Mouse (Mus musculus) layer of hippocampus, postnatal 10 days (tissue): ENCODE data around the gene Skil. TPM values are rescaled to one million over a fixed set of nuclear protein-coding genes. Genes with fewer than 3 reads are reported as not detected.

Experiments
- DNase-seq, 2 experiments: peaks; one replicate each; pipeline ENCODE4 v3.0.0; 2021; ENCODE audit warnings: low spot score in 2 of 2
- long read RNA-seq: library from polyadenylated mRNA; stranded (forward); transcript quantifications from one replicate; pipeline ENCODE4 v2.0.0, GENCODE M21; 2023
- total RNA-seq, 2 experiments: library from RNA; stranded (reverse); gene quantifications; 2 replicates each; pipeline ENCODE4 v1.2.3; 2021

Gene Skil
- 10 to 100 TPM; 60.9 to 71.8 TPM for total RNA-seq
- long read RNA-seq, full-length matches to known transcripts = 2 of 9 reads
- long read RNA-seq, partial matches to known transcripts = 1 of 9 reads
- long read RNA-seq, other reads (novel, unspliced or antisense) = 6 of 9 reads

DNA sequence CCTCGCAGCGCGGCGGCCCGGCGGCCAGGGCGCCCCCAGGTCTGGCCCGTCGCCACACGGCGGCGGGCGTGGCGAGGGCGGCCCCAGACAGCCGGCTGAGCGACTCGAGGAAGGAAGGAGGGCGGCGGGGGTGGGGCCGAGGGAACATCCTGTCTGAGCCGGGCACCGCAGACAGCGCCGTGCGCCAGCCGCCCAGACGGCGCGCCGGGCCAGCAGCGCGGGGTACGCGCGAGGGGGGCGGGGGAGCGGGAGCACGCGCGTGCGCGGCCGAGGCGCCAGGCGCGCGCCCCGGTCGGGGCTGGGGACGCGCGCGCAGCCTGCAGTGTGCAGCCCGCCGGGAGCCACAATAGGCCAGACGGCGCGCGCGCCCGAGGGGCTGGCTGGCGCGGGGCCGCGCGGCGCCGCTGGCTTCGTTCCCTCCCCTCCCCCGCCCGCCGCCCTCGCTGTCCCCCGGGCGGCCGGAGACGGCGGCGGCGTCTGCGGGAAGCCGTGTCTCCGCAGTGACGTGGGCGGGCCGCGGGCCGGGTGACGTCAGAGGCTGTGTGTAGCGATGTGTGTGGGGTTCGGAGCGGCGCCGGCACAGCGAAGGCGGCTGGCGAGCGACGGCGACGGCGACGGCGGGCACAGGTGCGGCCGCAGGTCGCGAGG, at the start of gene Skil:
Skil (plus strand) TSS at position 528 of the 648 bp plus-strand sequence.
- DNase-seq = peak; percentile 93 to 94

DNA sequence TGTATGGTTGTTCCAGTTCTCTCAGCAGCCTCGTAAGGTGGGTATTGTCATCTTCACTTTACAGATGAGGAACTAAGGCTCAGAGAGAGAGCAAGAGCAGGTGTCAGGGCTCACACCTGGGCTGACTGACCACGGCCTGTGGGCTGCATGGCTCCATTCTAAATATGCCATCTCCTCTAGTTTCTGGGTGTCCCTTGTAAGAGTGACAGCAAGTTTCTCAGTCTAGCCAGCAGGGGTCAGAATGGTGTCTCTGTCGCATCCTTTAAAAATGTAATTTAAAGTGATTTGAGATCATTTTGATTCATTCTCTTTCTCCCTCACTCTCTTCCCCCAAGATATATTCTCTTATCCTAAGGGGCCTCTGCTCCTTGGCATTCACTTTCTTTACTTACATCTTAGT, 47.6 kb upstream of the Skil start:
- peak; percentile 25 to 34 for DNase-seq

- no peak for DNase-seq
These were observed 45.8 kb upstream of the Skil start for GRCm38 (mm10) chr3:31049087-31049486.

- DNase-seq = no peak
These were observed 44.5 kb upstream of the Skil start for GRCm38 (mm10) chr3:31050375-31050774.

DNA sequence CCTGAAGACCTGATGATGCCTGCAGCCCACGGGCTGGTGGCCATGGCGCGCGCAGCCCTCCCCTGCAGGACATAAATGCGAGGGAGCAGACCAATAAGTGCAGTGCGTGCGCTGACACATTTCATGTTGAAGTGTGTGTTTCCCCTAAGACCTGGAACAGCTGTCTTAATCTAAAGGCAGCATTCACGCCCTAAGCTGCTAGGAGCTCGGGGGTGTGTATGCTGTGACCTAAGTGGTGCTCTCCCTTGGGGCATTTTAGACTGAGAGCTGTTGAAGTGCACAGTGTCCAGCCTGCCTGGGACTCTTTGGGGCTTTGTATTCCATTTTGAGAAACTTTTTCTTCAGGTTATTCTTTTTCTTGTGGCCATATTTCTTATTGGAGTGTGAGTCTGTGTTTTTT, 43.1 kb upstream of the Skil start:
- DNase-seq = no peak

- no peak for DNase-seq
These were observed 41.7 kb upstream of the Skil start for GRCm38 (mm10) chr3:31053191-31053590.

GRCm38 (mm10) chr3:31054888-31055287, 40.0 kb upstream of the Skil start:
- DNase-seq = no peak

DNA sequence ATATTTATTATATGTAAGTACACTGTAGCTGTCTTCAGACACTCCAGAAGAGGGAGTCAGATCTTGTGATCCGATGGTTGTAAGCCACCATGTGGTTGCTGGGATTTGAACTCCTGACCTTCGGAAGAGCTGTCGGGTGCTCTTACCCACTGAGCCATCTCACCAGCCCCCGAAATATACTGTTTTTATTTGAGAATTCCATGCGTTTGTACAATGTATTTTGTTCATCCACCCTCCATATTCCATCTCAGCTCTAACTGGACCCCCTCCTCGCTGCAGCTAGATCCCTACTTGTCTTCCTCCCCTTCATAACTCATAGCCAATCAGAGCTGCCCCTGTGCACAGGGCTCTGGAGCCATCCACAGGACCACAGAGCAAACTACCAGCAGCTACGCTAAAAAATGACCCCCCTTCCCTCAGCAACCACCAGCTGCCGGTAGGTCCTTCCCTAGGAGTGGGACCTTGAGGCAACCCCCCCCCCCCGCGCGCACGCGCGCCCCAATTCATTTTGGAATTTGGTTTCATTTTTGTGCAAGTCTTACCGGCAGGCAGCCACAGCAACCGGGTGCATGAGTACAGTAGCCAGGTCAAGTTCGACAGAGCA, 38.7 kb upstream of the Skil start:
- peak; percentile 25 to 35 for DNase-seq

- DNase-seq = peak; percentile 67 to 80
These were observed 37.9 kb upstream of the Skil start for GRCm38 (mm10) chr3:31056651-31057627.

DNA sequence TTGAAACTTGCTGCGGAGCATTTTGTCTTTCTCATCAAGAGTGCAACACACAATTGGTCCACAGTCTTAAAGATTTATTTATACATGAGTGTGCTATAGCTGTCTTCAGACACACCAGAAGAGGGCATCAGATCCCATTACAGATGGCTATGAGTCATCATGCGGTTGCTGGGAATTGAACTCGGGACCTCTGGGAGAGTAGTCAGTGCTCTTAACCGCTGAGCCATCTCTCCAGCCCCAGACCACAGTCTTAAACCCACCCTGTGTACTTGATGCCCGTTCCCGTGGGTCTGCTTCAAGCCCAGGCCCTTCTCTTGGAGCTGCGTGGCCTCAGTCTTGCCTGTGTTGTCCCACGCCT, 34.1 kb upstream of the Skil start:
- DNase-seq = no peak

DNA sequence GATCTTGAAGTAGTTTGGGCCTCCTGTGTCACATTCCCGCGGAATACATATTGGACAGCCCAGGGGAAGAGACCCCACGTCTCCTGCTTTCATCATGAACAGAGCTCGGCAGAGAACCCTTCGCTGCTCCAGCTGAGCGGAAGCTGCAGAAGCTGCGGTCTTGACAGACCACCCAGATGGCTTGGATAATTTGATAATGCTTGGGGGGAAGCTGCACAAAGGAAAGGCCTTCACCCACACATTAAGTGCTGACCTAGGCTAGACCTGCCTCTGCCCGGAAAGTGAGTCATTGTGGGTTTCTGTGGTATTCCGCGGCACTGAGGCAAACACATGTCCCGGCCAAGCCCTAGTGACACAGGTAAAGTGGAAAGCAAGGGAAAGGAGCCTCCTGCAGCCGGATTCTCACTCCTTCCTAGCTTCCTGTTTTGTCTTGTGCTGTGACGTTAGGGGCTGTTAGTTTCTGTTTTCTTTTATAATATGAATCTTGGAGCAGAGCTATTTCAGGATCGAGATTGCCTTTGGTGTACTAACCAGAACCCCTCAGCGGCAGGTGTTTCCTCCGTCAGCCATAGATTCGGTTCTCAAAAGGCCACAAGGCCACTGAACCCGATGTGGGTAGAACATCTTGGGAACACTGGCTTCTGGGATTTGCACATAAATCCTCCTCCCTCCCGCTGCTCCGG, 33.6 kb upstream of the Skil start:
- no peak for DNase-seq

- DNase-seq = no peak
These were observed 33.1 kb upstream of the Skil start for GRCm38 (mm10) chr3:31061786-31062120.

DNA sequence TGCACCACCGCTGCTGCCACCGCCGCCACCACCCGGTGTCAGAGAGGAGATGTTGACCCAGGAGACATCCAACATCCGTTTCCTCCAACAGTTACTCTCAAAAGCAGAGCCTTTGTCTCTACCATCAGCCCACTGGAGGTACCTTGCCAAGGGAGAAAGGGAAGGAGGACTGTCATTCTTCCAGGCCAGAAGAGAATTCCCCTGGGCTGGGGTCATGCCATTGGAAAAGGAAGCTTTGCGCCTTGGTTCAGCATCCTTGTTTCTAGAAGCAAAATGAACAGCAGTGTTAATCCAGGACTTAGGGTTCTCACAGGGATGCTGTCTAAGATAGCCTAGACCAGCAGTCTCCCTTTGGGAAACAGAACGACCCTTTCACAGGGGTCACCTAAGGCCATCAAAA, 32.5 kb upstream of the Skil start:
- DNase-seq = no peak

- DNase-seq = no peak
These were observed 26.4 kb upstream of the Skil start for GRCm38 (mm10) chr3:31068482-31068881.

GRCm38 (mm10) chr3:31071804-31072203, 23.1 kb upstream of the Skil start:
- no peak for DNase-seq

GRCm38 (mm10) chr3:31075808-31076207, 19.1 kb upstream of the Skil start:
- DNase-seq = no peak

DNA sequence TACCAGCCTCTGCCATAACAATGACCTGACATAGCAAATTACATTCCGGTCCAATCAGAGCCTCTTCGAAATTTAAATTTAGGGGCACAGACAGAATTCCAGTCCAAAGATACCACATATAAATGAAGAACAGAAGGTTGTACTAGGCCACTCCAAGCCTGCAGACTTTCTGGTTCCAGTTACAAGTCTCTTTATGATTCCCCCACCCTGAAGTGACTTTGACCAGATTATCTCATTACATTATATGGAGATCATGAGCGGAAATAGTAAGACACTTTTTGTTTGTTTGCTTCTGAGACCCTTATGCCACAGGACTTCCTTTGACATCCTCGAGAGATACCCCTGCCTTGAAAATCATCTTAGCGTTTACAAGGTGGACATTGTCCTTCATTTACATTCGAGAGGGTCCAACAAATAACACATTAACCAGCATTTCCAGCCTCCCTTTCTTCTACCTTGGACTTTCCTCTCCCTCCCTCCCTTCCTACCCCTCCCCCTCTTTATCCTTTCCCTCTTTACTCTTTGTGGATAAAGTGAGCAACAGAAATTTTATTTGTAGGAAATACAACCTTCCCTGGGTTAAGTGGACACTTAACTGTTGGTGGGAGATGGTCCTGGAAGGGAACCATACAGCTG, 17.7 kb upstream of the Skil start:
- no peak for DNase-seq

DNA sequence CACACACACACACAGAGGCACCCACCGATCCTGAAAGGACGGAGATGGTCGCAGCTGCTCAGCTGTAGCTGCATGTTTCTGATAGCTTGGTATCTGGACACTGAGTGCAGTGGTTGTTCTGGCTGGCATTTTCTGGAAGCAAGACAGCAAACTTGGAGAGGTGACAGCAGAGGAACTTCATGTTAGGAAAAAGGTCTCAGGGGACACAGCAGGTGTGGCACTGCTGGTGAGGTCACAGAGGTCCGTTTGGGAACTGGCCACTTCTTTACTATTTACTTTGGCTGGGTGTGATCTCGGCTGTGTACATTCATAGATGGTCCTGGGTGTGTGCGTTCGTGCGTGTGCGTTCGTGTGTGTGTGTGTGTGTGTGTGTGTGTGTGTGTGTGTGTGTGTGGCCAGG, 15.4 kb upstream of the Skil start:
- DNase-seq = no peak

GRCm38 (mm10) chr3:31080791-31081502, 13.9 kb upstream of the Skil start:
- DNase-seq = peak; percentile 28 to 47

- no peak for DNase-seq
These were observed 11.9 kb upstream of the Skil start for GRCm38 (mm10) chr3:31082838-31083506.
